Mouse (Mus musculus) embryonic facial prominence, embryonic 14.5 days (tissue): ENCODE measurements around the gene Inppl1. TPM values are rescaled to one million over a fixed set of nuclear protein-coding genes. Genes with fewer than 3 reads are reported as not detected.

Source experiments
- ATAC-seq: fragments of 200-750 bp; cut with Nextera tagmentation; 2 replicates; pipeline ENCODE4 v1.8.0; 2017; ENCODE audit warnings: low read depth, moderate number of reproducible peaks, moderate TSS enrichment
- DNase-seq: peaks from one replicate; pipeline ENCODE4 v3.0.0-alpha.2; 2015; ENCODE audit warnings: low spot score
- H3K27ac ChIP-seq: fragments of 300-500 bp; sonication (generic); replicated peaks from 2 replicates; pipeline ENCODE4 v1.5.1; 2014; ENCODE audit warnings: low read depth, mild to moderate bottlenecking, low read length, moderate library complexity
- H3K27me3 ChIP-seq: fragments of 300-500 bp; sonication (generic); replicated peaks from 2 replicates; pipeline ENCODE4 v1.6.1; 2014; ENCODE audit warnings: low read length; ENCODE audit not compliant: control insufficient read depth, insufficient read depth
- H3K36me3 ChIP-seq: fragments of 300-500 bp; sonication (generic); 2 replicates; pipeline ENCODE4 v1.6.1; 2014; ENCODE audit warnings: low read length, mixed read lengths; ENCODE audit not compliant: control insufficient read depth, insufficient read depth
- H3K4me1 ChIP-seq: fragments of 300-500 bp; sonication (generic); 2 replicates; pipeline ENCODE4 v1.6.1; 2014; ENCODE audit warnings: antibody characterized with exemption, low read length; ENCODE audit not compliant: control insufficient read depth, insufficient read depth
- H3K4me2 ChIP-seq: fragments of 300-500 bp; sonication (generic); 2 replicates; pipeline ENCODE4 v1.6.1; 2014; ENCODE audit warnings: low read depth, mild to moderate bottlenecking, low read length, moderate library complexity, mixed read lengths
- H3K4me3 ChIP-seq: fragments of 300-500 bp; sonication (generic); 2 replicates; pipeline ENCODE4 v1.5.1; 2014; ENCODE audit warnings: low read depth, mild to moderate bottlenecking, low read length
- H3K9ac ChIP-seq: fragments of 300-500 bp; sonication (generic); 2 replicates; pipeline ENCODE4 v1.6.1; 2014; ENCODE audit warnings: low read depth, mild to moderate bottlenecking, low read length, moderate library complexity, mixed read lengths
- H3K9me3 ChIP-seq: fragments of 300-500 bp; sonication (generic); 2 replicates; pipeline ENCODE4 v1.6.1; 2016; ENCODE audit warnings: low read length; ENCODE audit not compliant: control insufficient read depth
- WGBS: fragments of 180-500 bp; shearing (Covaris S2); extraction: QIAGEN DNeasy Blood & Tissue Kit; methylation state at CpG from one replicate; pipeline ENCODE4 v1.1.7; 2014; 5-methylcytosine and 5-hydroxymethylcytosine counted together
- polyA plus RNA-seq: library from polyadenylated mRNA; unstranded; fragments of >200 nt; fragmentation: Nextera tagmentation; extraction: Ambion mirVana; gene quantifications from 2 replicates; pipeline ENCODE4 v1.2.1, GENCODE M21; 2014

Gene Inppl1
- polyA plus RNA-seq, 1 experiment from 2014 or later: 34.3 TPM

DNA sequence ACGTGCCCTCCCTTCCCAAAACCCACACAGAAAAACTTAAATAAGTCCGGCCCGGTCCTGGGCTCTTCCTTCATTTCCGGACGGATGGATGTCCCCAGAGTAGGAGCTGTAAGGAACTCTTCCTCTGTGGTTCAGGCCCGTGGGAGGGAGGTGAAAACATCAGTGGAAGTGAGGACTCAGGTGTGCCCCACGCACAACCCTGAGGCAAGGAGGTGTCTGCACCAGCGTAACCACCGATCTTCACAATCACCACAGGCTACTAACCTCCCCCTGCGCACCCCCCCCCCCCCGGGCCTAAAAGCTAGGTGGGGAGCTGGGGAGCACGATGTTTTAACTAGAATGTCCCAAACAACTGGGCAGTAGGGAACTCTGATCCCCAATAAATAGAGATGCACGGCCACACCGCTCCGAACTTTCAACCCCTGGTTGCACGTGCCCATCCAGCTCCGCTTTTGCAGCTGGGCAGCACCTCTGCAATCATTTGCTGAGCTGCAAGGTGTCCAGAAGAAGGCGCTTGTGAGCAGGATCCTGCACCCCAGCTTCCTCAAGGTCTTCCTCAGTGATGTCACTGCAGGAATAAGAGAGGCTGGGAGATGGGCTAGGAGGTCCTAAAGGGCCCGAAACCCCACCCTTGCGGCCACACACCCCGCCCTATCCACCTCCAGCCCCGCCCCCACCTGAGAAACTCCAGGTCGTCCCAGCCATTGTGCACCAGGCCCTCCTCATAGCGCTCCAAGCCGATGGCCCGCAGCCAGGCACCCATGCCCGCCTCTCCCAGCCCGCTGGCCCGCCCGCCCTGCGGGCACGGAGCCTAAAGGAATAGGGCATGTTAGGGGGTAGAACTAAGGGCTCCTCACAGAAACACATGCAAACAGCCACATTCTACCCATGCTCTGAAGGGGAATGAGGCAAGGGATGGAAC lies 14.9 kb downstream of the Inppl1 start:
- DNase-seq (peak; percentile 62), ATAC-seq (peak; percentile 23; the same call in 1 of the 2 replicates)
- 36% methylated on average over 28 of the region's 32 CpGs for WGBS
- no peak overlapping the region for H3K4me3 ChIP-seq
- H3K9ac ChIP-seq: 0 out of 2 replicates have a peak overlapping the region, but pooled peaks have one; percentile 5
- no peak overlapping the region for H3K27ac ChIP-seq
- no peaks in the 10 kb centered on the region for H3K9me3 ChIP-seq
- H3K4me1 ChIP-seq: peaks cover 19% of the 10 kb centered on the region
- H3K4me2 ChIP-seq: no peak overlapping the region
- H3K27me3 ChIP-seq: peaks cover 57% of the 10 kb centered on the region
- peaks cover 53% of the 10 kb centered on the region for H3K36me3 ChIP-seq

GRCm38 (mm10) chr7:101821571-101822501 lies 16.2 kb downstream of the Inppl1 start:
- H3K27me3 ChIP-seq: peaks cover 70% of the 10 kb centered on the region
- peaks cover 41% of the 10 kb centered on the region for H3K36me3 ChIP-seq
- no peak overlapping the region for H3K27ac ChIP-seq
- 0% methylated on average over 17 of the region's 71 CpGs for WGBS
- no peaks in the 10 kb centered on the region for H3K9me3 ChIP-seq
- peak overlapping the region; percentile 65 for H3K9ac ChIP-seq
- peaks cover 22% of the 10 kb centered on the region for H3K4me1 ChIP-seq
- ATAC-seq (peak; percentile 65), DNase-seq (peak; percentile 79)
- H3K4me3 ChIP-seq: peak overlapping the region; percentile 47
- peak overlapping the region; percentile 85 for H3K4me2 ChIP-seq

DNA sequence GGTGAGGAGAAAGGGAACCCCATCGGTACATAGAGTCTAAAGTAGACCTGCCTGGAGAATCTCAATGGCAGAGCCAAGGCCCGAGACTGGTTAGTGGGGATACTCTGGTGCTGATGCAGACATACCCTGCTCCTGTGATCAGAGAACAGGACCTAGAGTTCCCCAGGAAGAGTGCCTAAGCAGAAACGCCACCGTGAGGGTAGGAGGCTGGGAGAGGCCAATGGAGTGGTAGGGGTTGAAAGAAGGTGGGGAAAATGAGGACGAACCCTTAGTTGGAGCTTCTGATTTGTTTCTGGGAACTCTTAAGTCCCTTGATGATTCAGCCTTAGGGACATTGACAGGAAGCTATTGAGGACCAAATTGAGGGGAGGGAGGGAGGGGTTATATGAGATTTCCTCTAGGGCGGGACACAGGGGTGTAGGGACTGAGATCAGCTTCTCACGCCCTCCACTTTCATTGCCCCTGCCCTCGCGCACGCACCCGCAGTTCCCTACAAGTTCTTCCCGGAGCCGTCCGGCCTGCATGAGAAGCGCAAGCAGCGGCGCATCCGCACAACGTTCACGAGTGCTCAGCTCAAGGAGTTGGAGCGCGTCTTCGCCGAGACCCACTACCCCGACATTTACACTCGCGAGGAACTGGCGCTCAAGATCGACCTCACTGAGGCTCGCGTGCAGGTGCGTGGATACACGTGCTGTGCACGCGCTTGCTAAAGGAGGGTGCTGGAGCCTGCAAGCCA lies 17.6 kb downstream of the Inppl1 start:
- H3K27me3 ChIP-seq: peaks cover 80% of the 10 kb centered on the region
- H3K4me1 ChIP-seq: peaks cover 22% of the 10 kb centered on the region
- peak; percentile 35 for DNase-seq
- WGBS: 2% methylated on average over 35 of the region's 35 CpGs
- peak overlapping the region; percentile 85 for H3K4me2 ChIP-seq
- H3K27ac ChIP-seq: no peak overlapping the region
- H3K9me3 ChIP-seq: no peaks in the 10 kb centered on the region
- H3K4me3 ChIP-seq: peak overlapping the region; percentile 47
- H3K36me3 ChIP-seq: peaks cover 27% of the 10 kb centered on the region
- H3K9ac ChIP-seq: 0 out of 2 replicates have a peak overlapping the region, but pooled peaks have one; percentile 65
- no peak for ATAC-seq

- Histone ChIP-seq H3K4me3 (peak within 1 kb of the TSS; percentile 29), H3K27me3 (peaks cover 71% of the 10 kb centered on the region), H3K27ac (no peak within 1 kb of the TSS), H3K4me1 (peaks cover 22% of the 10 kb centered on the region), H3K9me3 (no peaks in the 10 kb centered on the region), H3K36me3 (peaks cover 2% of the 10 kb centered on the region; the same call in 1 of the 2 replicates), H3K4me2 (peak within 1 kb of the TSS; percentile 51), H3K9ac (peak within 1 kb of the TSS; percentile 46; the same call in 1 of the 2 replicates)
- DNase-seq (no peak), ATAC-seq (peak; percentile 10; the same call in 1 of the 2 replicates)
- 1% methylated on average over 30 of the region's 45 CpGs for WGBS
Measured at GRCm38 (mm10) chr7:101817861-101818401, 20.1 kb downstream of the Inppl1 start, which contains the start of gene Phox2a. Gene Phox2a (plus strand): TSS chr7:101818313.

- Histone ChIP-seq H3K4me2 (no peak overlapping the region), H3K9ac (no peak overlapping the region), H3K27me3 (no peaks in the 10 kb centered on the region), H3K9me3 (no peaks in the 10 kb centered on the region), H3K4me1 (peaks cover 7% of the 10 kb centered on the region), H3K36me3 (peaks cover 30% of the 10 kb centered on the region), H3K27ac (no peak overlapping the region), H3K4me3 (no peak overlapping the region)
- ATAC-seq (no peak), DNase-seq (no peak)
- WGBS: 97% methylated on average over 1 of the region's 1 CpGs
Measured at GRCm38 (mm10) chr7:101777053-101777452, 61.0 kb downstream of the Inppl1 start.

GRCm38 (mm10) chr7:101772687-101773086 lies 65.3 kb downstream of the Inppl1 start:
- DNase-seq (peak; percentile 77), ATAC-seq (peak; percentile 74)
- no peak overlapping the region for H3K4me3 ChIP-seq
- WGBS: 34% methylated on average over 8 of the region's 8 CpGs
- peaks cover 14% of the 10 kb centered on the region for H3K4me1 ChIP-seq
- H3K27me3 ChIP-seq: no peaks in the 10 kb centered on the region
- H3K9ac ChIP-seq: no peak overlapping the region
- H3K36me3 ChIP-seq: peaks cover 11% of the 10 kb centered on the region; the same call in 1 of the 2 replicates
- H3K27ac ChIP-seq: no peak overlapping the region
- no peak overlapping the region for H3K4me2 ChIP-seq
- H3K9me3 ChIP-seq: no peaks in the 10 kb centered on the region
